Mouse (Mus musculus) gastrocnemius, adult 2 months (tissue): ENCODE measurements around the gene Pacsin2. TPM values are rescaled to one million over a fixed set of nuclear protein-coding genes. Genes with fewer than 3 reads are reported as not detected.
"Not testable (repeated sequence)": the region's sequence is repeated elsewhere in the genome, so short reads cannot be mapped to it uniquely, and the experiment has no call there.

Experiments
- DNase-seq: peaks from one replicate; pipeline ENCODE4 v3.0.0; 2022
- H3K27ac ChIP-seq: fragments of 200-600 bp; 2 replicates; pipeline ENCODE4 v1.8.1; 2022; ENCODE audit warnings: mild to moderate bottlenecking
- H3K4me3 ChIP-seq: fragments of 200-600 bp; 2 replicates; pipeline ENCODE4 v1.8.1; 2022; ENCODE audit warnings: mild to moderate bottlenecking, moderate library complexity
- CTCF ChIP-seq: fragments of 200-600 bp; IDR thresholded peaks from 2 replicates; pipeline ENCODE4 v1.8.1; 2022; ENCODE audit warnings: antibody characterized with exemption, mild to moderate bottlenecking, moderate library complexity
- intact Hi-C: fragments of 180-260 bp; cut with DNase I; formaldehyde crosslinking; loops from one replicate; pipeline ENCODE4 v1.15.1; 2025
- total RNA-seq, 2 experiments: library from RNA; stranded (reverse); gene quantifications; 2 replicates each; pipeline ENCODE4 v1.2.3; 2021

Gene Pacsin2
- total RNA-seq, 2 experiments from 2014 or later, result 43.7 to 70.1 TPM

DNA sequence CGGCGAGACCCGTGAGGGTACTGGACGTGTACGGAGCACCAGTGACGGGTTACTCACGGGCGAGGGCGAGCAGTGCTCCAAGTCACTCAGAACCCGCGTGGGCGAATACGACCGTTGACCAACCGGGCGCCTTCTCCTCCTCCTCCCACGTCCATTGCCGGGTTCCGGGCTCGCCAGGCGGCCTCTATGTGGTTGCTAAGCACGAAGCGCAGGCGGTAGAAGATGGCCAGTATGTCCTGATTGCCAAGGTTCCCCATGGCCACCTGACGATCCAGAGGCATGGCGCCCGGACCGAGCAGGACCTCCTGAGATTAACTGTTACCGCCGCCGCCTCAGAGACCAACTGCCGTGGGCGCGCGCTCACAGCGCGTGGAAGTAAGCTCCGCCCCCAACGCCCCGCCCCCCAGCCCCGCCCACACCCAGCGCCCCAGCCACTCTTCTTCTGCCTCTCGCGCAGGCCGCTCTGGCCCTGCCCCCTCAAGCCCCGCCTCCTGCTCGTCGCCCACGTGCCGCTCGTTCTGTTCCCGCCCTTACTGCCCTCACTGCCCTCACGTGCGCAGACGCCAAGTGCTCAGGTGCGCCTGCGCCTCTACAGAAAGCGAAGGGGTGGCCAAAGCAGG is 97.4 kb downstream of the Pacsin2 start:
- Histone ChIP-seq H3K27ac (no peak overlapping the region), H3K4me3 (peak overlapping the region; percentile 66)
- intact Hi-C loops, result no loop called here
- no peak for TF ChIP-seq CTCF
- peak; percentile 79 for DNase-seq

DNA sequence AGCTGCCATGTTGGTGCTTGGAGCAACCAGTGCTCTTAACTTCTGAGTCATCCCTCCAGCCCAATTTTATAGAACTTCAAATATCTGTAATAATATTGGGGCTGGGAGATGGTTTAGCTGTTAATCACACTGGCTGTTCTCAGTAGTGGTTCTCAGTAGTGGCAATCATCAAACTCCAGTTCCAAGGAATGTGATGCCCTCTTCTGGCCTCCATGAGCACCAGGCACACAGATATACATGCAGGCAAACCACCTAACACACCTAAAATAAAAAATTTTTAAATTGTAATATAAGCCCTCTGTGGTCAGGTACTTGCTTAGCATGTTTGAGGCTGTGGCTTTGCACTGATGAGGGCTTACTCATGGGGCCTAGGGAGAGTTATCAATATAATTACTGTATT is 98.7 kb downstream of the Pacsin2 start:
- no peak overlapping the region for H3K4me3 ChIP-seq
- no peak for DNase-seq
- intact Hi-C loops, result no loop called here
- H3K27ac ChIP-seq, result no peak overlapping the region
- peak; percentile 18; the same call in 1 of the 2 replicates for TF ChIP-seq CTCF

DNA sequence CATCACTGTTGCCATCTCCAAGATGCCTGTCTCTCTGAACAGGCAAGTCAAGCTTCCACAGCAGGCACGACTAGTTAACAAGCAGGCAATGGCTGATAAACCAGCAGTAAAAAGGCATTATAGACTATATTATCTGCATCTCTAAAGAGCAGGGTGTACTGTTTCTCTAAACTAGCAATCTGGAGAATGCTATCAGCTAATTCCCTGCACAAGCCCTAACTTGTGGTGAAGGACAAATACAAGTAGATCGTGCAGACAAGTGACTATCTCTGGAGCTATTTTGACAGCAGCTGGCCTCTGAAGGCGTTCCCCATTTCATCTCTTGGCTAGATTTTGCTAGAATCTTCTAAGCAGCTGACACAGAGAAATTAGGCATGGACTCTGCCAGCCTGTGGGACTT is 100.2 kb downstream of the Pacsin2 start:
- H3K27ac ChIP-seq, result no peak overlapping the region
- intact Hi-C loops, result no loop called here
- TF ChIP-seq CTCF, result no peak
- no peak for DNase-seq
- no peak overlapping the region for H3K4me3 ChIP-seq

DNA sequence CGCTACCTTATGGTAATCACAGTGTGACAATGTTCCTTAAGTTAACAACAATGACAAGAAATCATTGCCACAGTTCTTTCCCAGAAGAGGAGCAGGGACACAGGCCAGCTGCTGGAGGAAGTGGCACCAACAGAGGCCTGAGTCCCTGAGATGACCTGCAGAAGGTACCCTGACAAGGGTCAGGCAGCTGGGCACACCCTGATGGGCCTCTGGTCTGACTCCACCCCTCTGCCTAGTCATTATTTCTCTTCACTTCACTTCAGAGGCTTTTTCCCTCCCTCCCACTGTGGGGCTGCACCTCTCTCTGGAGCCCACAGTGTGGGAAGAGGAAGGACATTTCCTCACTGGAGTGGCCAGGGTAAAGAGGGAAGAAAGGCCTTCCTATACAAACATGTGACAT is 101.6 kb downstream of the Pacsin2 start:
- H3K27ac ChIP-seq, DNase-seq, H3K4me3 ChIP-seq, intact Hi-C loops: not testable (repeated sequence)

DNA sequence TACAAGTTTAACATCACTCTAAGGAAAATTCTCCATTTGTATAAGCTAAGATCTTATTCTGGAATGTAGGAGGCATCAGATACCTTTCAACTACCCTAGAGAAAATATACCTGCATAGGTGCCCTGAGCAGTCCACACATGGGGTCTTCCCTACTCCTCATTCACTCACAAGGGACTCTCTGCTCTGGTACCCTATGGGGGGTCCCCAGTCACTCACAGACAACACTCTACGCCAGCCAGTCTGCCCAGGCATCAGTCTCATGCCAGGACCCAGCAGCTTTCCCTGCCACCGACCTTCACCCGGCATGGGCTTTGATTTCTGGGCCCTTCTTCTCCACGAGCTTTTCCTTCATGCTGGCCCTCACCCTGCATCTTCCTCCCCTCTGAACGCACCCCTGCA is 103.5 kb downstream of the Pacsin2 start:
- DNase-seq, H3K4me3 ChIP-seq, intact Hi-C loops, H3K27ac ChIP-seq: not testable (repeated sequence)

DNA sequence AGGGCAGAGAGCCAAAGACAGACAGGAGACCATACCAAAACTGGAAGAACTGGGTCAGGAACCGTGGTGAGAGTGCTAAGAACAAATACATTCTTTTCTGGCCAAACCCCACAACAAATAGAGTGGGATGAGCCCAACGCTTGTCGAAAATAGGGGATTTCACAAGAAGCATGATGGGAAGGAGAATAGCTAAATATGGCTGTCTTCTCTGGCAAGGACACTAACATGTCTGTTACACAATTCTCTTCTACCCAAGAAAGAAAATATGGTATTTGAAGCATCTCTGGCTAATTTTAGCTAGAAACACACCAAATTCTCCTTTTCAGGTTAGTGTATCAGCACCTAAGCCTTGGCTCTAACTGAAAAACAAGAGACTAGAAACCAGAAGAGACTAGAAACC is 104.3 kb downstream of the Pacsin2 start:
- intact Hi-C loops, result no loop called here
- Histone ChIP-seq H3K27ac (no peak overlapping the region), H3K4me3 (no peak overlapping the region)
- DNase-seq, result no peak
- TF ChIP-seq CTCF, result no peak

DNA sequence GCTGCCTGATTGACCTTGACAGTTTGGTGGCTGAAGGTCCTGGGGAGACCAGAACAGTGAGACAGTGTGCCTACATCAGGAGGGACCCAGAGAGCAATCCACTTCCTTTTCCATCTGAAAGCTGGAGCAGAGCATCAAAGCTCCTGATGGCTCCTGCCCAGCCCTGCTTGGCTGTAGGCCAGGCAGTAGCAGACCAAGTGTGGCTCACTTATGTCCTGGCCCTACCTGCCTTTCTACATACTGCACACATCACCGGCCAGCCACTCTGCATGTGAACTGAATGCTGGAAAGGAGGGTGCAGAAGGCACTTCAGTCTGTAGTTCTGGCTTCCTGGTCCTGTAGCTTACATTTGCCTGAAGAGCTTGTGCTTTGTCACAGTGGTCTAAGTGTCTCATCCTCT is 105.9 kb downstream of the Pacsin2 start:
- DNase-seq, result no peak
- intact Hi-C loops, result no loop called here
- no peak overlapping the region for H3K4me3 ChIP-seq
- no peak for TF ChIP-seq CTCF
- no peak overlapping the region for H3K27ac ChIP-seq

DNA sequence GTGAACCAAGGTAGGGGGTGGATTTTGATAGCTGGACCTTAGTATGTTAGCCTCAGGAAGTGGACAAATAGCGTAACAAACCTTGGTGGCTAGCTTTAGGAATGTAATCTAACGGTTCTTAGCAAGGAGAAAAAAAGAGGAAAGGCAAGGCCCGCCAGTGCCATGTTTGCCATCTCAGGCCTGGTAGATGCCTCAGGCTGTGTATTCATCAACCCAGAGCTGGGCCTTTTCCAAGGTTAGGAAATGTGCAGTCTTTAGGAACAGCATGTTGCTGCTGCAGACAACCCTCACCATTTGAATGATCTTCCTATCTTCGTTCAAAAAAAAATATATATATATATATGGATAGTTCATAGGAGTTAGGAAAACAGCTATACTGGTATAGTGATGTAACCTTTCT is 112.9 kb downstream of the Pacsin2 start:
- no peak overlapping the region for H3K27ac ChIP-seq
- no peak overlapping the region for H3K4me3 ChIP-seq
- no peak for DNase-seq
- intact Hi-C loops, result no loop called here
- TF ChIP-seq CTCF, result no peak

DNA sequence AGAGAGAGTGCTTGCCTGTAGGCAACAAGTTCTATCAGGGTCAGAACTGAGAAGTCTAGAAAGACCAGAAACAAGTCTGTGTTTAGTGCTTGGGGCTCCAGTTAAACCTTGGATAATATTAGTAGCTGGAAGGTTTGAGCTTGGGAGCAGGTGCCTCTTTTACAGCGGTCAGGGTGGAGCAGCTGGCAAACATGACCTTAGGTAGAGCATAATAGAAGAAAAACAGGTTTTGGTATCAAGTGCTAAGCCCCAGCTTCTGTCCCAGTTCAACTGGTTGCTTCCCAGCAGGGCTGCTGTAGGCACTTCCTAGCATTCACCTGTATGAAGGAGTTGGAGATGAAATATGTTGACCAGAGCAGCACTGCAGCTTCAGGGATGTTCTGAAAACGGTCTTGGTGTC is 113.5 kb downstream of the Pacsin2 start:
- intact Hi-C loops, result no loop called here
- H3K4me3 ChIP-seq, result no peak overlapping the region

DNA sequence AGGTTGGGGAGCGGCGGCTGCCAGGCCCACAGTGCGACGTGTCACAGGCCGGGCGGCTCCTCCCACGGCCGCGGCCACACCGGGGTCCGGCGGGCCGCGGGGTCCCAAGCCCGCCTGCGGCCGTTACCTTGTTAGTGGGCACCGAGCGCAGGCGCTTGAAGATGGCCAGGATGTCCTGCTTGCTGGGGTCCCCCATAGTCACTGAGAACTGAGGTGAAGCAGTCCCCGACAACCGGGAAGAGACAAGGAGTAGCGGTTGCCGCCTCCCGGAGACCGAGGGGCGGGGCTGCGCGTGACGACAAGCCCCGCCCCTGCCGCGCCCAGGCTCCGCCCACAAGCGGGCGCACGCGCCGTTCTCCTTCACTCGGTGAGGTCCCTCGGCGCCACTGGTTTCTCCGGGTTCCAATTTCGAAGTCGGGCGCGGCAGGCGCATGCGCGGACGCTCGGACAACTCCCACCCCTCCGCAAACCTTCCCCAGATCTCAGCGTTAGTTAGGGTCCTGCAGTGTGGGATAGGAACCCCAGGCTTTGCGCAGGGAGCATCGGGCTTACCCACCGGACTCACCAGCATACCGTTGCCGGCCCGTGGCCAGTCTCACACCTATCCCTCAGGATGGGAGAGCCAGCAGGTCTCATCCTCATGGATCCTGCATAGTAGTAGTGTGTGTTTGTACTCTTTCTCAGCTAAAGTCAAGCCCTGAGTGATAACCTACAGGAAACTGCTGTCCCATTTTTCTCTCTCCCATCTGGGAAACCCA is 114.3 kb downstream of the Pacsin2 start, which contains the start of gene Arfgap3:
Arfgap3 (minus strand) TSS at position 294 of the 758 bp plus-strand sequence.
- intact Hi-C loops, result no loop called here
- no peak for TF ChIP-seq CTCF
- DNase-seq, result peak; percentile 95

More for the DNA sequence above, 113.5 kb downstream of the Pacsin2 start:
- no peak for TF ChIP-seq CTCF
- H3K27ac ChIP-seq, result 0 out of 2 replicates have a peak overlapping the region, but pooled peaks have one; percentile 90
- no peak for DNase-seq

DNA sequence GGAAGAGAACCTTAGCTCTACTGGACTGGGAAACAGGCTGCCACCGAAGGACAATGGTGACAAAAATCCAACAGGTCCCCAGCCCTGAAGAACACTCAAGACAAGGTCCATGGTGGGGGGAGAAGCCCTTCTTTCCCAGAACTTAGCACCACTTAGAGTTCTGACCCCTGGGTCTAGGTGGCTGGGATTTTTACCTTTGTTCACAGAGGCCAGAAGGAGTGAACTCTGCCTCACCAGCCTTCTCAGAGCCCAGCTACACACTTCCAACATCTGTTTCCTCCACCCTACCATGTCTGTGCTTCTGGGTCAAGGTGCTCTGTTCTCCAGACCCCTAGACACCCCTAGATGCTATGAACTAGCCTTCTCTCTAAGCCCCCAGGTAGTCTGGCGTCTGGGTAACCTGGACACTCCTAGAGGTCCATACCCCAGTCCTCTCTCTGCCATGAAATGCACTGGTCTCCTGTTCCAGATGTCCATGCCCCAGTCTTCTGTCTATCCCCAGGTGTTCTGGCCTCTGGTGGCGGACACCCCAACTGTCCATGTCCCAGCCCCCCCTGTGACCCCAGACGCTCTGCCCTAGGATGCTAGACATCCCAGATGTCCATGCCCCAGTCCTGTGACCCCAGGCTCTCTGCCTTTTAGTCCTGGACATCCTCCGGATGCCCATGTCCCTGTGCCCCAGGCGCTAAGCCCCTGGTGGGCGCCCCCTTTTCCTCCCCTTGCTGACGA is 115.0 kb downstream of the Pacsin2 start:
- no peak for TF ChIP-seq CTCF
- peak overlapping the region; percentile 90 for H3K27ac ChIP-seq
- intact Hi-C loops, result no loop called here
- H3K4me3 ChIP-seq, result peak overlapping the region; percentile 98
- no peak for DNase-seq

More for the DNA sequence above, 114.3 kb downstream of the Pacsin2 start, which contains the start of gene Arfgap3:
- Histone ChIP-seq H3K27ac (peak within 1 kb of the TSS; percentile 90), H3K4me3 (peak within 1 kb of the TSS; percentile 98)

DNA sequence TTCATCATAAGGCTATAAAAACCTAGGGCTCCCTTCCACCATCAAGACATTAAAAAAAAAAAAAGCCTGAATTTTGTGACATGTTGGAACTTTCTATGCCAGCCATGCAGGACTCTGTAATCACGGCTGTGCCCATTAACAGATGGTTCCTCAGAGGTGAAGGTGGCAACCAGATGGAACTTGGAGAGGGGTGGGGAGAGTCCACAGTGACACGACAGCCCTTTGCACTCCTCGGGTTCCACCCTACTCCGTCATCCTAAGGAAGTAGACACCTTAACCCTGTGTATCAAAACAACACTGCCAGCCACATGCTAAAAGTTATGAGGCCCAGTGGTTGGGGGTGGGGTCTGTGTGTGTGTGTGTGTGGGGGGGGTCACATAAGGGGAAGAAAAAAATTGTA is 115.7 kb downstream of the Pacsin2 start:
- intact Hi-C loops, result no loop called here
- TF ChIP-seq CTCF, result no peak
- DNase-seq, result no peak
- H3K4me3 ChIP-seq, result peak overlapping the region; percentile 98
- peak overlapping the region; percentile 90; the same call in 1 of the 2 replicates for H3K27ac ChIP-seq

DNA sequence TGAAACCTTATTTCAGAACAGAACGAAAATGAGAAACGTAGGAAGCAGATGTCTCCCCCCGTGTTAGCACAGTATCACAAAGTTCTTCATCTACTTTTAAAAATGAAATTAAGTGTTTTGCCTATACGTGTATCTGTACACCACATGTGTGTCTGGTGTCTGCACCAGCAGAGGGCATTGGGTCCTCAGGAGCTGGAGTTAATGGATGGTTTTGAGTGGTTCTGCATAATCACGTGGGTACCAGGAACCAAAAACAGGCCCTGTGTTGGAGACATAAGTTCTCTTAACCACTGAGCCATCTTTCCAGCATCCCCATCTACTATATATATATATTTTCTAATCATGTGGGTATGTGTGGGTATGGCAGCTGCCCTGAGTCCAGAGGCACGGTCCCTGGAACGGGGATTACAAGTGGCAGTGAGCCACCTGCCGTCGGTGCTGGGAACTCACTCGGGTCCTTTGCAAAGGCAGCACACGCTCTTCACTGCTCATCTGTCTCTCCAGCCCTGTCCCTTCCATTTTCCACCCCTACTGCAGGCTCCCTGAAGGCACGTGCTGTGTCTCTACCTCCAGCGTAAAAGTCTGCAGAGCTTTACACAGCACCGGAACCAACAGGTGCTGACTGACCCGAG is 118.4 kb downstream of the Pacsin2 start:
- Histone ChIP-seq H3K27ac (no peak overlapping the region), H3K4me3 (no peak overlapping the region)
- DNase-seq, result no peak
- intact Hi-C loops, result no loop called here
- TF ChIP-seq CTCF, result no peak
